In genomic region chr14:27031142-27031541, GRCm38 (mm10) we compare ENCODE assay signal across 8 mouse cellular contexts. TPM values are rescaled to one million over a fixed set of nuclear protein-coding genes. Genes with fewer than 3 reads are reported as not detected.
DNase-seq lines count a peak whose midpoint lies in the region; ATAC-seq and TF ChIP-seq lines count a peak whose summit lies in the region.

No protein-coding gene starts in this region.

- DNase-seq in midbrain, embryonic 14.5 days = peak; percentile 71
- peak; percentile 75 to 82 for DNase-seq in adrenal gland, postnatal 36 days
- DNase-seq in forebrain, embryonic 14.5 days (ENCODE audit: low spot score) = peak; percentile 54
- DNase-seq in kidney, adult 2 months = peak; percentile 81
- peak in 2 of 3 experiments; percentile 16 to 41 for DNase-seq in liver, embryonic 14.5 days (ENCODE audit: low read depth in 3 of 3, low spot score in 3 of 3)
- peak; percentile 63 for DNase-seq in right cerebral cortex, postnatal 14 days
- peak; percentile 78 for DNase-seq in urinary bladder, postnatal 25 days (ENCODE audit: low spot score)

- no peaks in the 10 kb centered on the region for H3K9me3 ChIP-seq in midbrain, embryonic 14.5 days (ENCODE audit: control insufficient read depth, low read length)
- no peaks in the 10 kb centered on the region for H3K9me3 ChIP-seq in midbrain, embryonic 13.5 days
- no peaks in the 10 kb centered on the region for H3K9me3 ChIP-seq in forebrain, embryonic 14.5 days (replicated peaks; ENCODE audit: control insufficient read depth, low read length)
- no peaks in the 10 kb centered on the region for H3K9me3 ChIP-seq in liver, embryonic 14.5 days (ENCODE audit: control insufficient read depth, low read length)

- 14% methylated on average over 4 of the region's 4 CpGs for WGBS in midbrain, embryonic 14.5 days
- WGBS in midbrain, embryonic 13.5 days = 13% methylated on average over 4 of the region's 4 CpGs
- 12% methylated on average over 4 of the region's 4 CpGs for WGBS in forebrain, embryonic 14.5 days
- 10% methylated on average over 4 of the region's 4 CpGs for WGBS in kidney, adult 2 months
- WGBS in liver, embryonic 14.5 days (ENCODE audit: insufficient replicate concordance) = 16% methylated on average over 4 of the region's 4 CpGs

- H3K4me2 ChIP-seq in midbrain, embryonic 14.5 days (ENCODE audit: low read length) = no peak overlapping the region
- H3K4me2 ChIP-seq in midbrain, embryonic 13.5 days (replicated peaks) = no peak overlapping the region
- no peak overlapping the region for H3K4me2 ChIP-seq in forebrain, embryonic 14.5 days (ENCODE audit: low read length)
- no peak overlapping the region for H3K4me2 ChIP-seq in liver, embryonic 14.5 days (ENCODE audit: low read depth)

- TF ChIP-seq CTCF in kidney, adult 2 months (conservative IDR thresholded peaks at IDR 0.05; ENCODE audit: insufficient read depth, insufficient read length, low read depth, low read length) = peak; percentile 86
- TF ChIP-seq CTCF in liver, embryonic 14.5 days (IDR thresholded peaks at IDR 0.05; ENCODE audit: low read depth) = peak; percentile 89

- TF ChIP-seq EP300 in liver, embryonic 14.5 days (IDR thresholded peaks at IDR 0.05; ENCODE audit: low read depth) = no peak

- no peak overlapping the region for H3K9ac ChIP-seq in midbrain, embryonic 14.5 days (replicated peaks; ENCODE audit: low read length)
- no peak overlapping the region for H3K9ac ChIP-seq in midbrain, embryonic 13.5 days (replicated peaks)
- no peak overlapping the region for H3K9ac ChIP-seq in forebrain, embryonic 14.5 days (ENCODE audit: low read length)
- H3K9ac ChIP-seq in liver, embryonic 14.5 days (replicated peaks) = no peak overlapping the region

- no peak overlapping the region for H3K4me3 ChIP-seq in midbrain, embryonic 14.5 days (replicated peaks; ENCODE audit: low read depth, low read length)
- H3K4me3 ChIP-seq in midbrain, embryonic 13.5 days (replicated peaks) = no peak overlapping the region
- H3K4me3 ChIP-seq in forebrain, embryonic 14.5 days (ENCODE audit: low read depth, low read length) = no peak overlapping the region
- H3K4me3 ChIP-seq in kidney, adult 2 months (ENCODE audit: insufficient read depth, low read depth, low read length) = no peak overlapping the region
- no peak overlapping the region for H3K4me3 ChIP-seq in liver, embryonic 14.5 days (ENCODE audit: insufficient read depth in 1 of 2, low read depth in 2 of 2, low read length in 2 of 2)

- no peaks in the 10 kb centered on the region for H3K36me3 ChIP-seq in midbrain, embryonic 14.5 days (ENCODE audit: control insufficient read depth, insufficient read depth, low read length)
- no peaks in the 10 kb centered on the region for H3K36me3 ChIP-seq in midbrain, embryonic 13.5 days
- H3K36me3 ChIP-seq in forebrain, embryonic 14.5 days (ENCODE audit: control insufficient read depth, insufficient read depth, low read length) = no peaks in the 10 kb centered on the region
- H3K36me3 ChIP-seq in kidney, adult 2 months (ENCODE audit: control insufficient read depth, insufficient read depth, low read length) = no peaks in the 10 kb centered on the region
- H3K36me3 ChIP-seq in liver, embryonic 14.5 days (replicated peaks; ENCODE audit: control insufficient read depth, insufficient read depth, low read depth) = no peaks in the 10 kb centered on the region

- no peaks in the 10 kb centered on the region for H3K4me1 ChIP-seq in midbrain, embryonic 14.5 days (ENCODE audit: control insufficient read depth, insufficient read depth, low read length)
- H3K4me1 ChIP-seq in midbrain, embryonic 13.5 days (replicated peaks) = no peaks in the 10 kb centered on the region
- no peaks in the 10 kb centered on the region for H3K4me1 ChIP-seq in forebrain, embryonic 14.5 days (ENCODE audit: control insufficient read depth, insufficient read depth, low read length)
- no peaks in the 10 kb centered on the region for H3K4me1 ChIP-seq in kidney, adult 2 months (ENCODE audit: control insufficient read depth, insufficient read depth, low read length)
- H3K4me1 ChIP-seq in liver, embryonic 14.5 days (replicated peaks; ENCODE audit: control insufficient read depth in 2 of 2, insufficient read depth in 2 of 2, low read length in 1 of 2) = peaks cover 0 to 2% of the 10 kb centered on the region in 2 experiments; a peak in 1 of 4 replicates

- H3K27ac ChIP-seq in midbrain, embryonic 14.5 days (replicated peaks; ENCODE audit: low read depth, low read length) = no peak overlapping the region
- no peak overlapping the region for H3K27ac ChIP-seq in midbrain, embryonic 13.5 days
- H3K27ac ChIP-seq in forebrain, embryonic 14.5 days (ENCODE audit: low read depth, low read length) = no peak overlapping the region
- no peak overlapping the region for H3K27ac ChIP-seq in kidney, adult 2 months (ENCODE audit: insufficient read depth, low read depth, low read length)
- H3K27ac ChIP-seq in liver, embryonic 14.5 days = no peak overlapping the region

- no peak for TF ChIP-seq POLR2A in kidney, adult 2 months (IDR thresholded peaks at IDR 0.05; ENCODE audit: low read depth, low read length)

- ATAC-seq in midbrain, embryonic 14.5 days (ENCODE audit: low FRiP score, low TSS enrichment) = no peak
- ATAC-seq in midbrain, embryonic 13.5 days = no peak
- ATAC-seq in forebrain, embryonic 14.5 days = peak; percentile 20; the same call in 1 of the 2 replicates
- no peak for ATAC-seq in liver, embryonic 14.5 days (ENCODE audit: insufficient read depth)

- no peaks in the 10 kb centered on the region for H3K27me3 ChIP-seq in midbrain, embryonic 14.5 days (ENCODE audit: control insufficient read depth, insufficient read depth, low read length)
- H3K27me3 ChIP-seq in midbrain, embryonic 13.5 days = no peaks in the 10 kb centered on the region
- H3K27me3 ChIP-seq in forebrain, embryonic 14.5 days (replicated peaks; ENCODE audit: control insufficient read depth, insufficient read depth, low read length) = no peaks in the 10 kb centered on the region
- H3K27me3 ChIP-seq in kidney, adult 2 months (replicated peaks; ENCODE audit: control insufficient read depth, insufficient read depth, low read length) = no peaks in the 10 kb centered on the region
- H3K27me3 ChIP-seq in liver, embryonic 14.5 days (ENCODE audit: control insufficient read depth, insufficient read depth, low read length) = no peaks in the 10 kb centered on the region

RNA-seq across cellular contexts. Expression of gene Il17rd, which starts 7.6 kb away (rescaled TPM):
- 2.9 and 3.0 TPM in 2 replicates for polyA plus RNA-seq in midbrain, embryonic 14.5 days (2014; fragmentation: Nextera tagmentation; extraction: Ambion mirVana)
- polyA plus RNA-seq in midbrain, embryonic 13.5 days (2015; fragmentation: Nextera tagmentation; extraction: Ambion mirVana) = 2.5 and 2.8 TPM in 2 replicates
- 1 to 10 TPM; 2.9 to 3.4 TPM for total RNA-seq in adrenal gland, postnatal 36 days (2021)
- polyA plus RNA-seq in forebrain, embryonic 14.5 days (2014; fragmentation: Nextera tagmentation; extraction: Ambion mirVana) = 1.3 and 1.9 TPM in 2 replicates
- 3.3 and 3.8 TPM in 2 replicates for polyA plus RNA-seq in kidney, adult 2 months (2012; rRNA removed)
- 0.09 and 0.11 TPM in 2 replicates for polyA plus RNA-seq in liver, embryonic 14.5 days (2012; rRNA removed)
- polyA plus RNA-seq in liver, embryonic 14.5 days (2014; fragmentation: Nextera tagmentation; extraction: Ambion mirVana) = 0.03 and 0.04 TPM in 2 replicates

RNA-seq across cellular contexts. Expression of gene Hesx1, which starts 36.9 kb away (rescaled TPM):
- polyA plus RNA-seq in midbrain, embryonic 14.5 days (2014; fragmentation: Nextera tagmentation; extraction: Ambion mirVana) = not detected in 2 replicates
- polyA plus RNA-seq in midbrain, embryonic 13.5 days (2015; fragmentation: Nextera tagmentation; extraction: Ambion mirVana) = not detected in 2 replicates
- not detected for total RNA-seq in adrenal gland, postnatal 36 days (2021)
- not detected in 2 replicates for polyA plus RNA-seq in forebrain, embryonic 14.5 days (2014; fragmentation: Nextera tagmentation; extraction: Ambion mirVana)
- 0.12 and 0.19 TPM in 2 replicates for polyA plus RNA-seq in kidney, adult 2 months (2012; rRNA removed)
- polyA plus RNA-seq in liver, embryonic 14.5 days (2012; rRNA removed) = 4.0 and 6.9 TPM in 2 replicates
- polyA plus RNA-seq in liver, embryonic 14.5 days (2014; fragmentation: Nextera tagmentation; extraction: Ambion mirVana) = 8.0 and 11.0 TPM in 2 replicates

Comparison
In these comparisons a context has a peak if more than half of its experiments do, and no peak if none do; other contexts are left out.
1. DNase-seq: peak in every context shown above with its lines; median percentile 81 in kidney, adult 2 months; 78 in adrenal gland, postnatal 36 days; 78 in urinary bladder, postnatal 25 days; 71 in midbrain, embryonic 14.5 days; 63 in right cerebral cortex, postnatal 14 days; 54 in forebrain, embryonic 14.5 days; 28 in liver, embryonic 14.5 days.